Mouse (Mus musculus) lung, adult 18-20 months (tissue): ENCODE measurements around the gene Zdhhc9.
"Not testable (repeated sequence)": the region's sequence is repeated elsewhere in the genome, so short reads cannot be mapped to it uniquely, and the experiment has no call there.

Experiments
- DNase-seq, 2 experiments: peaks; one replicate each; pipeline ENCODE4 v3.0.0; 2022; ENCODE audit warnings: mixed read lengths in 2 of 2

Zdhhc9 gene

DNA sequence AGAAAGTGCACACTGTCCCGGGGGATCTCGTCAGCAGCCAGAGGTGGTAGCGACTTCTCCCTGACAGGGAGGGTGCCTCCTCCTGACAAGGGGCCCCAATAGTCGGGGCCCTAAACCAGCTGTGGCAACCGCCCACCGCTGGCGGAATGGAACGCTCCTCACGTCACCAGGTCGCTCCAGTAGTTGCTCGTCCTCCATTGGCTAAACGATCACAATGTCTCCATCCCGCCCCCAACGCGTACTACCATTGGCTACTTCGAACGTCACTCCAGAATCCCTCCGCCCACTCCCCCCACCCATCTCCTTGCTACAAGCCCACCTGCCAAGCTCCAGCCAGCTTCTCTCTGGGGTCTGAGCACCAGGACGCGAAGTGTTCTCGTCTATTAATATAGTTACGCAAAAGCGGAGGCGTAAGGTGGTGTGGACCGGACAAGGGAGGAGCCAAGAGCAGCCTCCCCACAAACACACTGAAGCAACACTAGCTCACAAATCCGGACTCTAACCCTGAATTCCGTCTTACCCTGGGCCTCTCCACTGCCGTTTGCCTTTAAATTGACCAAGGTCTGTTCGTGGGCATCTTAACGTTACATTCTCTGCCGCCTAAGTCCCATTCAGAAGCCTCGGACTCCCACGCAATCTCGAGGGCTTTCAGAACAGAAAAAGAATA is at the start of gene Zdhhc9:
TSS of gene Zdhhc9 (minus strand) at position 360 of the 667 bp plus-strand sequence.
- peak; percentile 88 to 89 for DNase-seq

DNA sequence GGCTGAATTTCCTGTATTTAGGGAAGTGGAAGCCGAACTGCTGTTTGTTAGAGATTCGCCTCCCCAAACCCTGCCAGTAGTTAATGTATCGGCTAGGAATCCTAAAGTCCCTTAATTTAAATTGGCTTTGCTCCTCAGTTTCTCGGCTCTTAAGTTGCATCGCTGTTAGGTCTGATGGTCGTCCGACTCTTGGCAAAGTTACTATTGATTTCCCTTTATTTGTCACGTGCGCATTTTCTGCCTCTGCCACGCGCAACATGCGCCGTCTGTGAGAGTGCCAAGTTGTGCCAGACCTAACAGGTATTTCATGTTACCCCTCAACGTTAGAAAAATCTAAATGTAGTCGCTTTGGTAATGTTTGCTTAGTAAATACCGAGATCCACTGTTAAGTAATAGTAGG is 48.3 kb upstream of the Zdhhc9 start:
- DNase-seq = peak in 1 of 2 experiments; percentile 10

DNA sequence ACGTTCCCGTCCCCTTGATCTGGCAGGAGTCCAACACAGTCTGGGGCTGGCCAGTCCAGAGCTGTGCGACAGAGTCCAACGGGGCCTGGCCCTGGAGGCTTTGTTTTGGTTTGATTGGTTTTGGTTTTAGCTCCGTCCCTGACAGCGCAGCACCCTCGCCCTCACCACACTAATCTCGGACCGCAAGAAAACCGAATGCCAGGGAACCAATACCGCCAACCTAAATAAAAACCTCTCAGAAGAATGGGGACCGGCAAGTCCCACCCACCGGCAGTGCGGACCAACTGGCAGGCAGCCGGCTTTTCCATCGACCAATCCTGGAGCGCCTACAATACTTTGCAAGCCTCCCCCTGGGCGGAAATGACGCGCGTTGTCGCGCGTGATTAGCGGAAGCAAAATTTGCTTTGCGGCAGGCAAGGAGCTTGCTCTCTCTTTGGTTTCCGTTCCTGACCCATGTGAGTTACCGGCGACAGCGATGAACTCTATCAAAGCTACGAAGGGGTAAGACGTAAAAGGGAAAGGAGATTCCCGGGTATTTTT is 47.9 kb upstream of the Zdhhc9 start, which contains the start of gene Utp14a:
TSS of gene Utp14a (plus strand) at position 395 of the 540 bp plus-strand sequence.
- DNase-seq = peak; percentile 95 to 97

DNA sequence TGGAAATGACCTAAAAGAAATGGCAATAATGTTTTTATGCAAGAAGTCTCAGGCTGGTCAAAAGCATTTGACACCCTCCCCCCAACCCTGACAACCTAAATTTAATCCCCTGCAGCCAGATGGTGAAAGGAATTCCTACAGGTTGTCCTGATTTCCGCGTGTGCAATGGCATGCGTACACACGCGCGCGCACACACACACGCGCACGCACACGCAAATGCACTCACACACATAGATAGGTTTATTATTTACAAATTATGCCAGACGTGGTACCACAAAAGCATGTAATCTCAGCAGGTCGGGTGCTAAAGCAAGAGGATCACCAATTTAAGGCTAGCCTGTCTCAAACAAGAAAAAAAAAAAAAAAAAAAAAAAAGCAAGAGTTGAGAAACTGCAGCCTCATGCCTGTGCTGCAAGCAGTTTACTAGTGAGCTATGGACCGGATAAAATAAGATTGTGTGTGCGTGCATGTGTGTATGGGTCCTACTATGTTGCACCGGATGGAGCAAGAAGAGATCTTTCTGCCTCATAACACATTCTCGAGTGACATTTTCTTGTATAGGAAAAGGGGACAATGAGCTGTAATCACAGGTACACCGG is 47.3 kb upstream of the Zdhhc9 start:
- no peak for DNase-seq

DNA sequence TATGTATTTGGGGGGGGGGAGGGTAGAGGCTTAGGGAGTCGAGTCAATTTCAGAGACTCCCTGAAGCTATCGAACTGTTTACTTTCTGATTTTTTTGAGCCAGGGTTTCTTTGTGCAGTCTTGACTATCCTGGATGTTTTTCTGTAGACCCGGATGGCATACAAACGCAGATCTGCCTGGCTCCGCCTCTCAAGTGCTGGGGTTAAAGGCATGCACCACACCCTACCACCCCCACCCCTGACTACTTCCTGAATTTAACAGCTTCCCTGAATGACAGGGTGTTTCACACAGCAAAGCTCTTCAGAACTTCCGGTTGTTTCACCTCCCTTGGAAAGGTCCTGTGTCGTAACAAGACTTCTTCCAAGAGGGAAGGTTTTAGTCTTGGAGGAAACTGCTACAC is 25.7 kb upstream of the Zdhhc9 start:
- DNase-seq = peak; percentile 55 to 63

DNA sequence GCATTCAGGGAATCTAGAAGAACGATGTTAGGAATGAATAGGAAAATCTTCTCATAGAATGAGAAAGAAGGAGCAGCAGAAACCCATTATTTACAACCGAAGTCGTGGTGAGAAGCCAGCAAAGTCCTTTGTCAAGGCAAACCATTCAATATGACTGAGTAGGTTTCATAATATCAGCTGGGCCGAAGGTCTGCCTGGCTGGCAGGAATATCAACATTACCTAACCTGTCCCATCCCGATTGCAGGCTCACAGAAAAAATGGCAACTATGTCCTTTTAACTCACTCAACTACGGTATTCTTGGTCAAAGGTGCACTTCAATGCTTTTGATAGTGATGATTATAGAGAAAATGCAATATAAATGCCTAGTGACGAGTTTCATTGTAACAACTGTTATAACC is 17.5 kb upstream of the Zdhhc9 start:
- no peak for DNase-seq

DNA sequence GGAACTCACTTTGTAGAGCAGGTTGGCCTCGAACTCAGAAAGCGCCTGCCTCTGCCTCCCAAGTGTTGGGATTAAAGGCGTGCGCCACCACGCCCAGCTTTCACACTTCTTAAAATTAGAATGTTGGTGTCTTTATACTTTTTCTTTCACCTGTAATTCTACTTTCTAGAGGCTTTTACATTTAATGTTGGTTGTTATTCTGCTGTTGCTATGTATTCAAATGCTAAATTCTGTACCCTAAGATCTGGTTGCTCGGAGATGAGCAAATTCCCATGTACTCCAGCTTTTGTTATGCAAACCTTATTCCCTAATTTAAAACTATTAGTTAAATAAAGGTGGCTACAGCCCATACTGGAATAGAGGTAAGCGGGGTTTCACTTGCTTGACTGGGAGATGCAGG is 14.0 kb upstream of the Zdhhc9 start:
- DNase-seq = no peak

DNA sequence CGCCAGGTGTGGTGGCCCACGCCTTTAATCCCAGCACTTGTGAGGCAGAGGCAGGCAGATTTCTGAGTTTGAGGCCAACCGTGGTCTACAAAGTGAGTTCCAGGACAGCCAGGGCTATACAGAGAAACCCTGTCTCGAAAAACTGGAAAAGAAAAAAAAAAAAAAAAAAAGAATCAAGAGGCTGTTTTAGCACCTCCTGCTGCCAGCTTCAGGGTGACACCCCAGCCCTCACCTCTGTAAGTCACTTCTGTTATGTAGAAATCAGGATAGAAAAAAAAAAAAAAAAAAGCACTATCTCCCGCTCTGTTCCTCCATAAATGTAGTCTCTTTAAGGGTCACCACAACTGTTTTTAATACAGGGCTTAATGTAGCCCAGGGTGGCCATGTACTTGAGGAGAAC is 10.8 kb upstream of the Zdhhc9 start:
- DNase-seq = no peak

DNA sequence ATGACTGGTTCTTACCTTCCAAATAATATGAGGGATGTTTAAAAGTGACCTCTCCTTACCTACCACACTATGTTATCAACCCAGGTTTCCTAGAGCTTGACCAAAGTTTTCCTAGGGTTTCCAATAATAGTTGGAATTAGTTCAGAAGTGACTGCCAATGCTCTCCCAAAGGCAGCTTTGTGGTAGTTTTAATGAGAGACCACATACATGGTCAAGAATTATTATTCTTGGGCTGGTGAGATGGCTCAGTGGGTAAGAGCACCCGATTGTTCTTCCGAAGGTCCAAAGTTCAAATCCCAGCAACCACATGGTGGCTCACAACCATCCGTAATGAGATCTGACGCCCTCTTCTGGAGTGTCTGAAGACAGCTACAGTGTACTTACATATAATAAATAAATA is 1.1 kb upstream of the Zdhhc9 start:
- DNase-seq = not testable (repeated sequence)

DNA sequence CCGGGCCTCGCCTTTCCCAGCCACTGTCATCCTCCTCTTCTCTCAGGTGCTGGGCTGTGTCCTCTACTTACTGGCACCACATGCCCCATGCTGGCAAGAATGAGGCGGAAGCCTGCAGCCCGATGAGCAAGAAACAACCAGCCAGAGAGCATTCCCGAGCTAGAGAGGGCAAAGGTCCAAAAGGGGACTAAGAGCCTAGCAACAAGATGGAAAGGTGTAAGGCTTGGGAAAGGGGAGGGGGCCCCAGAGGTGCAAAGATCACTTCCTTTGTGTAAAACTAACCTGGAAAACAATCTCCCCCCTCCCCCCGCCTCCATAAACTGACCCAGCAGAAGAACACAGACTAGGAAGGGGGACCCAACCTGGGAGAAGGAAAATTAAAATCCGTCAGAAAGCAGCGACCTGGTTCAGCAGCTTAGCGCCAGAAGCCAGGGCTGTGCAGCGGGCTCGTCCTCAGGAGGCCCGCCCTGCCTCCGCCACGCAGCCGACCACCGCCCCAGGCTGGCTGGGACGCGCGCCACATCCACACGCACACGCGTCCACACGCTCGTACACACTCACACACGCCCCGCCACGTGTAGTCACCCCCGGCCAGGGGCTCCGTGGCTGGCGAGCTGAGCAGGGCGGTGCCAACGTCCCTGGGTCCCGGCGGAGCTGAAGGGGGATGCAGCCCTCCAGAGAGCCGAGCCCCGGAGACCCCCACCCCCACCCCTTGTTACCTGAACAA is 754 bp downstream of the Zdhhc9 start:
- DNase-seq = peak in 1 of 2 experiments; percentile 17

DNA sequence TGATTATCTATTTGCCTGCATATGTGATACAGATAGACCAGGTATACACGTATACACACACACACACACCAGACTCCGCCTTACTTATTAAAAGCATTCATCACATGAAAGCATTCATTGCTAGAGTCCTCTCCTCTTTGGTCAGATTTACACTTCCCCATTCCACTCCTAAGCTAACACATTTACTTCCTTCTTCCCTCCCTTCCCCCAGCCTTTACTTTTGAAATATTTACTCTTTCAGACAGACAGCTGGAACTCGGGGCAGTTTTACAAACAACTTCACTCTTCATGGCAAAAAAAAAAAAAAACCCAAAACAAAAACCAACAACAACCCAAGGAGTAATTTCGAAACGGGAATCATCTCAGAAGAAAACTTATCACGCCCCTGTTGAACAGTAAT is 4.2 kb downstream of the Zdhhc9 start:
- no peak for DNase-seq

DNA sequence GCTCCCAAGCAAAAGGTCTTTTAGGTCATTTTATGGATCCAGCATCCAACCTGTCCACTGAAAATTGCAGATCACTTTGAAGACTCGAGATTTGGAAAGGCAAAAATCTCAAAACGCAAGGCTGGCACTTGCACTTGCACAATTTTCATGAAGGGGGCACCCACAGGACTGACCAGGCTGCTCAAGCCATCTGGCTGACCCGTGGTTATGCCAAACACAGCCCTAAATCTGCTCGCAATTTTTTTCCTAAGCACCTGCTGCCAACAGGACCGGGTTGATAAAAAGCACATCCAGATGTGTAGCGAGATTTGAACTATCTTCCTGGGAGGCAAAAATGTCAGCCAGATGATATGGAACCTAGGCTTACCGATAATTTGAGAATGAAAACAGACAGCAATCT is 4.9 kb downstream of the Zdhhc9 start:
- DNase-seq = no peak

DNA sequence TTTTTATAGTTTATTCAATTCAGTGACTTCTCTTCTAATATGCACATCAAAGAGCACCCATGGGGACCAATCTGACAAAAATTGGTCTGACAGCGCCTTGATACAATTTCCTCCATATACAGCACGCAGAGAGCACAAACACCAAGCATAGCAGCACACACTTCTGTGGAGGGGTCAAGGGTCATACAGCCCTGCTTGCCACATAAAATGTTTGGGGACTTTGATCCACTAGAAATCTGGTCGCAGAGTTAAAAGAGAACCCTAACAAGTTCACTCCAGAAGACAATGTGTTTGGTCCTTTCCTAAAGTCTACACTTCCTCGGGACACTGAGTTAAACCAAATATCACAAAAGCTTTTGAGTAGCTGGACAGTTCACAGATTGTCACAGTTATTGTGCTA is 5.7 kb downstream of the Zdhhc9 start:
- no peak for DNase-seq

DNA sequence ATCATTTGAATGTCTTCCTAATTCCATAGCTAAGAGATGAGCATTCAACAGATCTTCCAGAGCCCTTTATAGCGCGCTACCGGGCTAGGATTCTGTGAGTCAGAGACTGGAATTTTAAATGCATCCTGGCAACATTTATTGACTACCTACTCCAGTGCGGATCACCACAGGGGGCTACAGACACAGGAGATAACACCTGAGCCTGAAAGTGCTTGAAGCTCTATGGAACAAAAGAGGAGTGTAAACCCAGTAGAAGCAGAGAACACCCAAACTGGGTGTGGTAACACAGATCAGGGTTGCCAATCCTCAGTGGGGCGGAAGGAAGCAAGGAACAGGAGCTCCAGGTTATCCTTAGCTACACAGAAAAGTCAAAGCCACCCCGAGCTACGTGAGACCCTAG is 6.2 kb downstream of the Zdhhc9 start:
- no peak for DNase-seq

DNA sequence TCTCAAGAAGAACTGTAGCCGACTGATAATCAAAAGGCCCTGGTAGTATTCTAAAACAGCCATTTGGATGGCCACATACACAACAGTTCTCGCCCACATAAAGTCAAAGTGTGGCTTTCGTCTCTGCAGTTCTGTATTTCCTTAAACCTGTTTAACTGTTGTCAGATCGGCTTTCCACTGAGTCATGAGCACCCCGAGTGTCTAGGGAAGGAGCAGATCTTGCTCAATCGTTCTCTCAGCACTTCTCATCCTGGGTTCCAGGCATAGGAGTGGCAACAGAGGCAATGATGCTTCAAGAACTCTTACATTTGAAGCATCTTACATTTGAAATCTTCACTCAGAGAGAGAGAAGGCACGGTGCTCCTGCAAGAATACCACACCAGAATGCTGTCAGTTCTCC is 6.7 kb downstream of the Zdhhc9 start:
- peak; percentile 4 to 15 for DNase-seq

DNA sequence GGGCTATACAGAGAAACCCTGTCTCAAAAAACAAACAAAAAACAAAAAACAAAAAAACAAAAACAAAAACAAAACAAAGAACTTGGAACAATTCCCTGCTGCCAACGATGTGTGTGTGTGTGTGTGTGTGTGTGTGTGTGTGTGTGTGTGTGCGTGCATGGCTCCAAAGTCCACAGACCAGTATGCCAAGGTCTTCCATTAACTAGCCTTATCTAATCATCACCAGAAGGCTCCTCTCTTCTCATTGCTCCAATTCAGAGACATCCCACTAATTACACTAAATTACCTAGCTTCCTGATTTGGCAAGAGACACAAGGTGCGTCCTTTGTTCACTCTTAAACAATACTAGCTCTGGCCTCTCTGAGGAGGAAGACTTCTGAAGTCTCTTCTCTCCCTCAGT is 8.0 kb downstream of the Zdhhc9 start:
- no peak for DNase-seq

DNA sequence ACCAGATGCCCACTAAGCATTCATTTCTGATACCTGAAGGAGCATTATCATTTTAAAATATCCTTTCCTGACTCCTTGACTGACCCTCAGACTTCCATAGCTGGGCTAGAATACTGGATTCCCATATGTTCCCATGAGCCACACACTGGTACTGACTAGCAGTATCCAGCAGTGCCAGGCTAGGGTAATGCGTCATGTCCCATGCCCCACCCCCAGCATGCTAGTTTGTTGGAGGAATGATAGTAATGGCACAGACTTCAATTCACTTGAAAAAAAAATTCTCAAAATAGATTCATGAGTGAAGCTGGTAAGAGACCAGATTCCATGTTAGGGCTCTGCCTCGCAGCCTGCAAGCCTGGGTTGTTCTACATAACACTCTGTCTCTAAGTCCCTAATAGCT is 9.7 kb downstream of the Zdhhc9 start:
- DNase-seq = no peak

DNA sequence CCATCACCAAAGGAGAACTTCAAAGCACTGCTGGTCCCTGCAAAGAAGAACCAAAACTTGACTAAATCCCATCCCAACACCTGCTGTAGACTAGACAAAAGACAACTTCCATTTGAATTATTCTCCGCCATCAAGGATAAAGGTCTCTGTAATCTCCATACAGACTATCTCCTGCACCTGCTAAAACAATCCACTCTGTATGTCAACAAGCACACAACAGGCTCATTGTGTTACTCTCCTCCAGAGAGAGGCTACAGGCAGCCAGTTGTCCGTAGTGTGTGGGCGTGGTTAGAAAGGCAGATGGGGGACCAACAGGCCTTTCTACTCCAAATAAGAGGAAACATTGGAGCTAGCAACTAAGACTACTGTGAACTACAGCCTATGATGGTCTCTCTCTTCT is 10.8 kb downstream of the Zdhhc9 start:
- no peak for DNase-seq

DNA sequence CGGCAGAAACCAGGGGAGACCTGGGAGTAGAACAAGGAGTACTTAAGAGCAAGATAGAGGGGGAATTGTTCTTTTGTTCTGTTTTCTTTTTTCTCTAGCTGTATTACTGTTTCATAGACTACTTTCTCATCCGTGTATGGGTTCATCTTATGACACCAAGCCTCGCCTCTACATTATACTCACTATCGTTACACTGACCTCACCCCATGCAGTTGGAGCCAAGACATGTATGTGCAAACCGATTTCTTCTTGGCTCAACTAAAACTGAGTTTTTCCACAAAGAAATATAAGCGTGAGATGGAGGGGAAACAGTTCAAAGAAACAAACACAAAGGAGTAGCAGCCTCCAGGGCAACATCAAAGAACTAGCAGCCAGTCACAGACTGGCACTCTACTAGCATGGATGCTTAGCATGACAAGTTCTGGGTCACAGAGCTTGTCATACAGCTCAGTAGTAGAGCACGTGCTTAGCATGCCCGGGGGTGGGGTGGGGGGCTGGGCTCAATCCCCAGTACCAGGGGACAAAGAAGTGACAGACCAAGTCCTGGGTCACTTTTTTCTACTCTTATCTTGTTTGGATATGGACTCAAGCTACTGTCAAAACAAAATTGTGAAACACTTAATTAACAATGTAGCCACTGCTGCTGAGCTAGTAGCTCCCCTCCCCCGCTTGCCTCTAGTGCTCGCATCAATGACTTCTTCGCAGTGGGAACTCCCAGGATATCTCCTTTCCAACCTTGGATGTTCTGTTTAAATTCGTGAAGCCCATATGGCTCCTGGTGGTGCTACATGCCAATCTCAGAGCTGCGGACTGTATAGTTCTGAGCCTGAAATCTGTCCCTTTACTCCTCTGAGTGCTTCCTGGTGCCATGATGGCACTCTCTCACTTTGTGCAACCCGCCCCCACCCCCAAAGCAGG is 15.2 kb downstream of the Zdhhc9 start:
- no peak for DNase-seq

DNA sequence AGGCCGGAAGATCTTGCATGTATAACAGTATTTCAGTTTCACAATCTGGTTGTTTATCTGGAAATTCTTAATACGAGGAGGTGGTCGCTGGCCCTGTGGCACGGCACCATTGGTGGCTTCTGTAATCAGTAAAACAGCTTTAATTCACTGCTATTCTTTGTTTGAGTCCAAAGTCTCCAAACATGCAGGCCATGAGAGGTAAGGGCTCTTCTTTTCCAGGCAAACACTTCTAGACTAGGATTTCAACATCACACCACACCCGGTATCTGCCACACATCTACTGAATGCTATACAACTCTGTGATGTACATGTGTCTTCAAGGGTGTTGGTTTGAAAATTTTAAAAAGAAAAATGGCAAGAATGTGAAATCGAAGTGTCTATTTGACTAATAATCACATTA is 17.4 kb downstream of the Zdhhc9 start:
- no peak for DNase-seq

DNA sequence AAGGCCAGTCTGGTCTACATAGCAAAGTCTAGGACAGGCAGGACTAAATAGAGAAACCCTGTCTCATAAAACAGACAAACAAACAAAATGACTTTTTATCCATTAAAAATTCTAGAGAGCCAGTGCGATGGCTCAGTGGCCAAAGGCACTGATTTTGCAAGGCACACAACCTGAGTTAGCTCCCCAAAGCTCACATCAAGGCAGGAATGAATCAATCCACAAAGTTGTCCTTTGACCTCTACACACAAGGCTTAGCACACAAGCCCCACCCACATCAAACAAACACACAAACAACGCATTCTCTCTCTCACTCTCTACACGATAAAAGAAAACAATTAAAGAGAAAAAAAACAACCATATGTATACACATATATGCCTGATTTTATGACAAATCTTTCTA is 24.0 kb downstream of the Zdhhc9 start:
- no peak for DNase-seq

DNA sequence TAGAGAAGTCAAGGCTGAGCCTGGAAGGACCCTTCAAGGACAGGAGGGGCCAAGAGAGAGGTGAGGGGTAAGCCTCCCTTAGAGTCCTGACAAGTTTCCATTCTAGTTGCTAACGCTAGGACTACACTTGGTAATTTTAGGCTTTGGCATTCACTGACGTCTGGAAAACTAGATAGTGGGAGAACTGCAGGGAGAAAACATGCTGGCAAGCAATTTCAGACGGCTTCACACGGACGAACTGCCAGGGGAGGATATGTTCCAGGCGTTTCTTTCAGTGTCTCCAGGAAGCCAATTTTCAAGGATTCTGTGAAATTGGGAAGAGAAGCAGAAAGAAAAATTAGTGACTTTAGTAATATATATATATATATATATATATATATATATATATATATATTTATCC is 26.8 kb downstream of the Zdhhc9 start:
- DNase-seq = no peak

DNA sequence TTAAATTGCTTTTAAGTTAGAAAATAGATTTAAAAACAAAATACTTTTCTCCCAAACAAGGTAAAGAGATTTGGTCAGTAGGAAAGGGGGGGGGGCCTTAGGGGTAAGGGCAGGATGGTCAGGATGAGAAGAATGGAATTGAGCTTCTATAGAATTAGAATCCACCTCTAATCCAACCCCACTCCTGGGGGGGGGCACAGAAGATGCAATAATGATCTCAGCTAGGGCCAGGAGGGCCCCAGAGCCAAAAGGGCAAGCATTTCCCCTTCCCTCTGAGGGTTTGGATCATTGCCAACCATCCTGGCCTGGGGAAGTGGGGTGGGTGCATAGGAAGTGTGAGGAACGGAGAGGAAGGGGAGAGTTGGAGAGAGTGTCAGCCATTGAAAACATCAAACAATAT is 38.3 kb downstream of the Zdhhc9 start:
- no peak for DNase-seq
